Mouse (Mus musculus) MEL-GATA-1-ER (cell line): ENCODE data around the gene Dusp7.
A peak's percentile ranks its signal among the peaks of the same experiment; 100 is the strongest.

Experiments
- DNase-seq: peaks from one replicate; pipeline ENCODE4 v3.0.0-alpha.2; 2012; ENCODE audit warnings: low read depth; ENCODE audit errors: extremely low read depth

Gene Dusp7

DNA sequence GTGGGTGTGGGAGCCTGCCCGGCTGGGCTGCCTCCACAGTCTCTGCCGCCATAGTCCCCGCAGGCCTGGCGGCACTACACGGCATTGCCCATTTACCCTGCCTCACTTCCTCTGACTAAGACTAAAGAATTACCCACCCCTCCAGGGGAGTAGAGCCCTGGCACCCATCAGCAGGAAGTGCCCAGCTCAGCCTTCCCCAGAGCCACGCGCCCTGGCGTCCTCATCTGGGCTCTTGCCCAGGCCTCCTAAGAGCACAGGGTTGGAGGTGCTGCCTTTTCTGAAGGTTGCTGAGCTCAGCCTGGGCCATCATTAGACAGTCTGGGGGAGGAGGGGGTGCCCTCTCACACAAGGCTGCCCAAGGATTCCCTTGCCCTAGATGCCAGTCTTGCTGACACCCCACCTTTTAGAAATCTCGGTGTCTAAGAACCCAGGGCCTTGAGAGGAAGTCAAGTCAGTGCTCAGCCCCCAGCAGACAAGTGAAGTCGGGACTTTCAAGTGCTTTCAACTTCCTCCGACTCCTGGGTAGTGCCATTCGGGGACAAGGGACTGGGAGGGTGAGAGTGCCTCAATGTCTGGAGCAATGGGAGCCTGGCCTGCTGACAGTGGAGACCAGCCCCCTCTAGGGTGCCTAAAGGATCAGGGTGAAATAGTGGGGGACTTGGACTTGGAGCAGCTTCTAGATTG is 17.9 kb downstream of the Dusp7 start:
- no peak for DNase-seq

DNA sequence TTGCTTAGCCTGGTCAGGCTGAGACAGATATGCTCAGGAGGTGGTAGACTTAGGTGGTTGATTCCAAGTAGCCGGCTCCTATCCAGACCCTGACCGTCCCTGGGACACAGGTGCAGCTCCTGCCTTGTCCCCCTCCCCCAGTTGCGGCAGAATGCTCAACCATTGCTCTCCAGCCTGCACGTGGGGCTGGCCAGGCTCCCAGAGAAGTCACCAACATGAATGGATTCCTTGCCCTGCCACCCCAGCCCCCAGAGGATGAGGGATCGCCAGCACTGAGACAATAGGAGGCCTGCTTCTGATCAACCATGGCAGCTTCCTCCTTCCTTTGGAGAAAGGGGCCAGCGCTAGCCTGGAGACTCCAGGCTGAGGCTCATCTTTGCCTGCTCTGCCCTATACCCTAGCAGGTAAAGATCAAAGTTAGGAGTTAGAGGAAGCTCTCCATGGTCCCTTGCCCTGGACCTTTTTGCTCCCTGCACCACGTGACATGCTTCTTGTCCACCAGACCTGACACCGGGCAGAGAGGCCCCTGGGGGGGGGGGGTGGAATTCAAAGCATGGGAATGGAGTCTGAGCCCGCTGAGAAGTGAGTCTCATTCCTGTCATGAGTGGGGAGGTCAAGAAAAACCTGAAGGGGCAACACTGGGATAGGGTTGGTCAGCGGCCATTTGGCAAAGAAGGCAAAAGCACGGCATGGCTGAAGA is 24.5 kb downstream of the Dusp7 start:
- DNase-seq = no peak

DNA sequence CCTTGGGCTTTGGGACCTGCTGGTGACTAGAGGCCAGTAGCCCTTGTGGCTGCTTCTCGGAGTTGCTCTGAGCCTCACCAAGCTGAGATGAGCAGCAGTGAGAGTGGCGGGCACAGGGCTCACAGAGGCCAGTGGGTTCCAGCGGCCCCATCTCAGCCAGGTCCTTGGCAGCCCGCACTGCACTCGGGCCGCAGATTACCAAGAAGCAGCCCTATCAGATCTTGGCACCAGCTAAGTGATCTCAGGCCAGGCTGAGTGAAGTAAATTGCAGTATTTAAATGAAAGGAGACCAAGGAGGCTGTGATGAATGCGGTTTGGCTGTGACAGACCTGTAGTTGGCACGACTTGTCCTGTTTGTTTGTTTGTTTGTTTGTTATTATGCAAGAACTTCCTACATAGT is 25.1 kb downstream of the Dusp7 start:
- DNase-seq = no peak

DNA sequence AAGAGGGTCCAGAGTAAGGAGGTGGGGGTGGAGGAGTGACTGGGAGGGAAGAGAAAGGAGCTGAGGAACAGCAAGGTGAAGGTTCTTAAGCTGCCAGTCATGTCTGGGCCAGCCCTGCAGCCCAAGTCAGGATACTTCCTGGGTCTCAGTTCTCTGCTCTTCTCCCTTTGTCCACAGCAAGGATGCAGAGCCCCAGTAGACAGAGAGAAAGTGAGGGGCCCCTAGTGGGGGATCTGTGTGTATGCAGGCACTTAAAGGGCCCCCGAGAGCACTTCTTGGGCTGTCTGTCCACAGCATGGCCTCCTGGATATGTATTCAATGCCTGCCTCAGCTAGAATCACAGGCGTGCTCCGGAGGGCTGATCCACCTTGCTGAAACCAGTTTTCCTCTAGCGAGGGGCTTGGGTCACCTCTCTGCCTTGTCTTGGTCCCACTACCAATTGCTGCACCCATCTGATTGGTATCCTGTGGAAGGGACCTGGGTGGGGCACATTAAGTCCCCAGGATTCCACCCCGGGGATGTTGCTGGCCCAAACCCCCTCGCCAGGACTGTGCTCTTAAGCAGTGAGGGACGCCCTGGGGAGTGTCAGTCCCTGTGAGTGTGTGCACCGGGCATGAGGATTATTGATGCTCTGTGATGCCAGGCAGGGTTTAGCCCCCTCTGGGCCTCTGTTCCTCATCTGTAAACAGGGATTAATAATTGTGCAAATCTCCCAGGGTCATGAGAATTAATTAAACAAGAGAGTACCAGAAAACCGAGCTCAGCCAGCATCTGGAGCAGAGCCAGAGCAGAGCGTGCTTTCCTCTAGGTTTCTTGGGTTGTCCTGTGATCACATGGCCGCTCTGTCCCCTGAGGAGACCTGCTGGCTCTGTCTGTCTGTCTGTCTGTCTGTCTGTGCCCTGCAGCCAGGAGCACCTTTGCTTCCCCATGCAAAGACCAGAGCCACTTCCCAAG is 26.5 kb downstream of the Dusp7 start:
- DNase-seq = no peak

DNA sequence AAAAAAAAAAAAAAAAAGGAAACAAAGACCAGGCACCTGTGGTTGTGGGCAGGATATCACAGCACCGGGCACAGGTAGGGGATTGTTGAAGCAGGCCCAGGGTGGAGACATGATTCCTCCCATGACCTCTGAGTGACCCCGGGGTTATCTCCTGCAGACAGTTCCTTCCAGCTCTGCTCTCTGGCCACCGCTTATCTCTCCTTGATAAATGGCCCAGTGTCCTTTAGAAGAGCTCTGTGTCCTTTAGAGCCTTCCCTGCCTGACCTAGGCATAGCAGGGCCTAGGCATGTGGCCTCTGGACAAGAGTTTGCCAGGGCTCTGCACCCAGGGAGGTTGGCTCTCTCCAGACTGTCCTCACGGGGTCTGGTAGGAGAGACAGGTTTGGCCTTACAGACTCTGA is 29.3 kb downstream of the Dusp7 start:
- DNase-seq = no peak

DNA sequence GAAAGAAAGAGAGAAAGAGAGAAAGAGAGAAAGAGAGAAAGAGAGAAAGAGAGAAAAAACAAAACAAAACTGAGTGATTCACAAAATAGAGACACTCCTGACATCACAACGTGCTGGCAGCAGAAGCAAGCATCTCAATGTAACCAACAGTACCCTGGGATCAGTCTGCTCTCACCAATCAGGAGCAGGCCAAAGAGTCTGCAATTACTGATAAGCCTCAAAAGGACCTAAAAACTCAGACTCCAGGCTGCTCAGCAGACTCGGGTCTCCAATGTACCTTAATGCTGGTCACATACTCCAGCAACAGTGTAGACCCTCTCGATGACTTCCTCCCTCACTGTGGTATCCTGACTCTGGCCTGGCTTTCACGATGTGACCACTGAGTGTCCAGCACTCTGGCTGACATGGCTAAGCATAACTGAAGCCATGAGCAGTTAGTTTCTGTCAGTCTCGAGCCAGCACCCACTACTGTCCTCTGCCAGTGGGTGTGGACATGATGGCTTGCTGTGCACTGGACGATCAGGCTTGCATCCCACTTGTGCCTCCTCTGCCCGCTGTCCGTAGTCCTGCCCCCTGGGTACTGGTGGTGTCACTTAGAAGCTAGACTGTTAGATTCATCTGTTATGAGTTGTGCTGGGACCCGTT is 30.4 kb downstream of the Dusp7 start:
- peak; percentile 82 for DNase-seq

DNA sequence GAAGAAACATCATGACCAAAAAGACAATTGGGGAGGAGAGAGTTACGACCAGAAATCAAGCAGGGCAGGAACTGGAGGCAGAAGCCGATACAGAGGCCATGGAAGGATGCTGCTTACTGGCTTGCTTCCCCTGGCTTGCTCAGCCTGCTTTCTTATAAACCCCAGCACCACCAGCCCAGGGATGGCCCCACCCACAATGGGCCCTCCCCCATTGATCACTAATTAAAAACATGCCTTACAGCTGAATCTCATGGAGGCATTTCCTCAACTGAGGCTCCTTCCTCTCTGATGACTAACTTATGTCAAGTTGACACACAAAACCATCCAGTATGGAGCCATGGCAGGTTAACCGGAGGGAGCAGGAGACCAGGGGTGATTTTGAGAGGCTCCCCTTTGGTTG is 31.4 kb downstream of the Dusp7 start:
- no peak for DNase-seq

DNA sequence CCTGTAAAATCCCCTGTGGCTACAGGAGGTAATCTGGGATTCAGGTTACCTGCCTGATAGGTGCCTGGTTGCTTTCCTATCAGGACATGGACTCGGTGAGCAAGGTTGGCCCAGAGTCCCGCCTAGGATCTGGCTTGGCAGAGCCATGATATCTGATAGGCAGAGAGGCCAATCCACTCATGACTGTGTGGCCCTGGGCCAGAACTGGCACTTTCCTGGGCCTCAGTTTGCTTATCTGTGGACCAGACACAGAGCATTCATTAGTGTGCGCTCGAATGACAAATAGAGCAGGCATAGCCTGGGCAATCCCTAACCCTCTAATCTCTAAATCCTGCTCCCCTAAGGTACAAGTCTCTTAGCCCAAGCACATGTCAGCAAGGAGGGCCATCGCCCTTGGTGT is 33.7 kb downstream of the Dusp7 start:
- no peak for DNase-seq

DNA sequence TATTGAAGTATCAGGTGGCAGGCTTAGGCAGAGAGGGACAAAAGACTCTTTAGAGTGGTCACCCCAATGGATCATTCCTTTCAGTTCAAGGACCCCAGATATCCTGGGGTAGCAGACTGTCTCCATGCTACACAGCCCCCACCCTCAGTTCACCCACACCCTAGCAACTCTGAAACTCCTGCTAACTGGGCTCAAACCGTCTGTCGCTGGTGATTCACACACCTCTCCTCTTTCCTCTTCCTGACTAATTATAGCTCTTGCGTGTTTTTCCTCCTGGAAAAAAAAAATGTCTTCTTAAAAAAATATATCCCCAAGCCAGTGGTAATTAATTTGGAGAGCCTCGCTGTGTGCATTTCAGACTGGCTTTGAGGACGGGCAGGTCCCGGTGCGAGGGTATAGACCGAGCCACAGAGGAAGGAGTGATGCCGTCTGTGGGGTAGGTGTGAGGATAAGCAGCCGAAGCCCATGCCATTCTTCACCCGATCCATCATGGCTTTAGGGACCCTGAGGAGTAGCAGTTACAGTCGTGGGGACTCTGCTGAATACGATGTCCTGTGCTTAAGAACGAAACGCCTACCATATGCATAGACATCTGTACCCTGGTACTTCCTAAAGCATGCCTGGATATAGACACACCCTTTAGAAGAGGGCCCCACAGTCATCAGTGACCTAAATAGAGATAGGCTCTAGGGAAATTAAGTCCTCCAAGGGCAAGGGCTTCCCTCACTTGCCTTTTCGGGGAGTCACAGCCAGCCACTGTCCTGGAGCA is 34.4 kb downstream of the Dusp7 start:
- no peak for DNase-seq

DNA sequence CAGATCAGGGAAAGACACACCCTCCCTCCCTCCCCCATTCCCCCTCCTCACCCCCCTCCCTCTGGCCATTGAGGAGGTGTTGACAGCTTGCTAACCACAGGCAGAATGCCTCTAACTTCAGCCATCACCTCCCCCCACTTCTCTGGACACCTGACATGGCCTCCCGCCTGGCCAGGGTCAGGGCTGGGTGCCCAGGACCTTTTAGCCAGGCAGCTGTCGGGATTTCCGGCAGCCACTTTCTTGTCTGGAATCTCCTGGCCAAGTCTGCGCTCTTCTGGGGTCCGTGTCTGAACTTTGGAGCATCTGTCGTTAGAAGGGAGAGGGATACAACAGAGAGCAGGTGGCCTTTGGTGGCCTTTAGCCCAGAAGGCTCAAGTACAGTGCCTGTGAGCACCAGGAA is 36.8 kb downstream of the Dusp7 start:
- DNase-seq = no peak

DNA sequence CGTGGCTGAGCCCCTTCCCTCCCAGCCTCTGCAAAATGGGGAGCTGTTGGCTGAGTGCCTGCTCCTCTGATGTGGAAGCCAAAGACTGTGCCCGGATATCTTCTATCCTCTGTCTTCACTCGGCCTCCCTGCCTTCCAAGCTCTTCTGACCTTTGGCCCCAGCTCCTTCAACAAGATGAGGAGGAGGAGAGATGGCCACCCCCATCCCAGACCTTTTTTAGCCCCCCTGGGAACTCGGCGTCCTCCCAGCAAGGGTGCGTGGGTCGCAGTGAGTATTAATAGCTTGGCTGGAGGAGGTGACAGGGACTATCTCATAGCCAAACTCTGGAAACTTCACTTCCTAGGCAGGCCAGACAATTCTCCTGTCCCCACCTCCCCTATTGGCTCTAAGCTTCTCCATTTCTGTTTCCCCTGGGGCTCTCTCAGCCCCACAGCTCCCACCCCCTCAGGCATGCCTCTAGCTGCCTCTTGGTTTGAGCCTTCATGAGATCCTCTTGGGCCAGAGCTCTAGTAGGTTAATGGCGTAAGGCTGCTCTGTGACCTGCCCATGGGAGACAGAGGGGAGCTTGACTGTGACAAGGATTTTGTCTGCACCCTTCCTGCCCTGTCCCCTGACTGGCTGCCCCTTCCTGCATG is 38.1 kb downstream of the Dusp7 start:
- no peak for DNase-seq

DNA sequence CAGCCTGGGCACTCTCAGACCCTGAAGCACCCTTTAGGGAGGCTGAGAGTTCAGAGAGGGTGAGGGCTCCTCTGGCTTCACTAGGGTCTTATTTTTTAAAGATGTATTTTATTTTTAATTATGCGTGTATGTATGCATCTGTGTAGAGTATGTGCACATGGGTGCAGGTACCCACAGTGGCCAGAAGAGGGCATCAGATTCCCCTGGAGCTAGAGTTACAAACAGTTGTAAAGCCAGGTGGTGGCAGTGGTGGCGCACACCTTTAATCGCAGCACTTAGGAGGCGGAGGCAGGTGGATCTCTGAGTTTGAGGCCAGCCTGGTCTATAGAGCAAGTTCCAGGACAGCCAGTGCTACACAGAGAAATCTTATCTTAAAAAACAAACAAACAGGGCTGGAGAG is 40.7 kb downstream of the Dusp7 start:
- DNase-seq = no peak

DNA sequence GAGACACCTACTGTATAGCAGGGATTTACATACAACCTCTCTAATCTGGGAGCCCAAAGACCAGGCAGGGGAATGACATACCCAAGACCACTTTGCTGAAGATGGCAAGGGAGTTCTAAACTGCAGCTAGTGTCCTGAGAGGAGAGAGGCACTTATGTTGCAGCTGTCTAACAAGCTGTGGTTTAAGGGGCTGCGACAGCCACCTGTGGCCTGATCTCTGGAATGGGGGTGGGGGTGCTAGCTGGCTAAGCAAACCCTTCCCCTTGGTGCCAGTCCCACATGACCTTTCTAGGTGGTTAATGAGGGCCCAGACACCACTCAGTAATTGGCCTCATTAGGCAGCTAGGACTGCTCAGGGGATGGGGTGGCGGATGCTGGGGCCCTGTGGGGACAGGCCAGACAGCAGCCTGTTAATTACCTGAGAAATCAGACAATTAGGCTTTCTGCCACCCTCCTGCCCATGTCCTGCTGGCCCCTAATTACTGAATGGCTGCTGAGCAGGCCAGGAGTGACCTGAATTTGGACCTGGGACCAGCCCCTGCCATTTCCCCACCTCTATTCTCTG is 41.7 kb downstream of the Dusp7 start:
- no peak for DNase-seq

DNA sequence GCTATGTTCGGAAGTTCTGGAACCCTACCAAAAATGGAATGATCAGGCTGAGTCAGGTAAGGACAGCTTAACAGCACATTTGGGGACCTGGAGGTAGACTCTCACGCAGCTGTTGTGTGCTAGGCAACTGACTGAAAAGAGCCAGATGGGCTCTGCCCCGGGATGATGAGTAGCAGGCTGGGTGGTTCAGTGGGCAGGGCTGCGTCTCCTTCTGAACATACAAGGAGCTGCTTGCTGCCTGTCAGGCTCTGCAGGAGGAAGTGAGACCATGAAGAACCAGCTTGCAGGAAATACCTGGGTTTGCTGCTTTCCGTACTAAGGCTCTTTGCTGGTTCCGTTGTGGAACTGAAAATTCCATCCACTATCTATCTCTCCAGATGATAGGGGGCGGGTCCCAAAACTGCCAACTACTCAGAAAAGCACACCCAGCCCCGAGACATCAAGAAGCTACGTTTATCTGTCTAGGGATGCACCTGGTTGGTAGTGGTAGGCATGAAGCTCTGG is 42.7 kb downstream of the Dusp7 start:
- no peak for DNase-seq

DNA sequence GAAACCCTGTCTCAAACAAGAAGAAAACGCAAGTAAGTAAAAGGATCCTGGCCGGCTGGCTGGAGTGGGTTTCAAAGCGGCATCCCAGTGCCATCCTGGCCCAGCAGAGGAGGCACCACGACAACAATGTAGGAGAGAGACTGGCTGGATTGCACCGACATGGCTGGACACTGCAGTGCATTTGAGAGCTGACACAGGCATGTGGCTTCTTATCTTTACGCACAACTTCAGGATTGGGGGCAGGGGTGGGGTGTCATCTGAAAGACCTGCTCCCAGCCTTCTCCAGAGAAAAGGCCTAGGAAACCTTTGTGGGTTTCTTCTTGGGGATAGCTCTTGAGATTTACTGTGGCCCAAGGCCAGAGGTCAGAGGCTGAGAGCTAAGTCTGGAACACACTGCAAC is 43.3 kb downstream of the Dusp7 start:
- DNase-seq = no peak

DNA sequence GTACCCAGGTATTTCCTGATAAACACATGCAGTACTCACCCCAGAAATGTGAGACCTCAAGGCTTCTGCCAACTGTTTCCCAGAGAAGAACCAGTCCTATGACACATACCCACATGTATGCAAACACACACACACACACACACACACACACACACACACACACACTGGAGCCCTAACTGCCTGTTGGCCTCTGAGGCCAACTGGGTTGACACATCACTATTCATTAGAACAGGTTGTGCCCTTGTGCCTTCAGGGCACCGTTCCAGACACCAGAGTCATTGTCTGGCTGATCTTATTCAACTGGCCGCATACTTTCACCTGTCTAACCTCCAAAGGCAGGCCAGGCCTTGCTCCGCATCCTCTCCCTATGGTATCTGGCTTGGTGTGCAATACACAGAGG is 43.8 kb downstream of the Dusp7 start:
- DNase-seq = no peak

DNA sequence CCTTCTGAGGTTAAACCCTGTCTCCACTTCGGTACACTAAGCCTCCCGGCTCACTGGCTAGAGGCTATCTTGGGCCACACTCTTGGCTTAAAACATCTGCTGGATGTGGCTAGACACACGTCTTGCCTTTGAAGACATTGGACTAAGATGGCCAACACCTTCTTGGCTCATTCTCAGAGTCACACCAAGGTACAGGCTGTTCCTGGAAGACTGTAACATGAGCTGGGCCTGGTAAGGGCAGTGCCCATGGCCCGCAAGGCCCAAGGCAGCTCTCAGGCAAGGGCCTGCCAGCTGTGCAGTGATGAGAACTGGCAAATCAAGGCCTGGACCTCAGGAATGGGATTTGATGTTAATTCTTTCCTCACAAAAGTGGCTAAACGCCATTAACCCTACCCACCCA is 45.2 kb downstream of the Dusp7 start:
- DNase-seq = no peak

DNA sequence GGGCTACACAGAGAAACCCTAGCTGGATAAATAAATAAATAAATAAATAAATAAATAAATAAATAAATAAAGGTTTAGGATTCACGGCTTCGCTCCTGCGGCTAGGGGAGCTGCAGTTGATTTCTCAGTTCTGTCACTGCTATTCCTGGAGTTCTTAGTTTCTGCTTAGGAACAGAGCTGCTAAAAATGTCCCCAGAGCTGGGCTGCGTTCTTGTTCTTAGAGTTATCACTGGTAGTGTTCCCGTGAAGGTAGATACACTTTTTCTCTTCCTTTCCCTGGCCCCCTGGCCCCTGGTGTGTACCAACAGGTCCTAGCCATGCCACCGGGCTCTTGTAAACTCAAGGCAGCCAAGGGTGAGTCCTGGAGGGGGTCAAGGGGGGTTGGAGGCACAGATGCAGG is 48.4 kb downstream of the Dusp7 start:
- DNase-seq = no peak

DNA sequence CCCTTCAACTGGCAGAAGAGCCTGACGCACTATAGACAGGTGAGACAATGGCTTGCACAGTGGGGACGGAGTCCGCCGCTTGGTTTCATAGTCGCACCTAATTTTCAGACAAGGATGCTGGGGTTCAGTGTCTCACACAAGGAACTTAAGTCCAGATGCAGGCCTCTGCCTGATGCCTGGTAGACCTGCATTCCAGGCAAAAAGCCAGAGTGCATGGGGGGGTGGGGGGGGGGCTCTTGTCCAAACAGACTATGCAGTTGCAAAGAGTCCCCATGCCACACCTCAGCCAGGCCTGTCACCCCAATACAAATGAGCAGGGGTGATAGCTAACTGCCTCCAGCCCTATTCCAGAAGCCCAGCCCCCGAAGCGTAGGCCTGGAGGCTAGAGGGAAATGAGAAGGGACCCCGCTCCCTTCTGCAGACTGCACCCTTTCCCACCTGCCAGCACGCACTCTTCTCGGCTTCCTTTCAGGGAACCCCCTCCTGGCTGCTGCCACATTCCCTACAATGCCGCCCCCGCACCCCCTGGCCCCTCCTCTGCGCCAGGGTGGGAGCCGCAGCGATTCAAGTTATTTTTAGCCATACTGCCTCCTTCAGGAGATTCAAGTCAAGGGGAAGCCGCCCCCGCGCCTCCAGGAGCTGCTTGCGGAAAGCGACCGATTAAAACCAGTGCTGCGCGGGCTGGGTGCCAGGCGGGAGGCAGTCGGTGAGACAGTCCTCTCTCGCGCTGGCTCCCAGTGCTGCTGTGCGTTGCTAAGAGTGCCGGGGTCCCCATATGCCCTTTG is 49.6 kb downstream of the Dusp7 start:
- peak; percentile 30 for DNase-seq
